Mouse (Mus musculus) forebrain, embryonic 11.5 days (tissue): ENCODE results near the gene Bik. TPM values are rescaled to one million over a fixed set of nuclear protein-coding genes. Genes with fewer than 3 reads are reported as not detected.

Experiments
- ATAC-seq: fragments of 200-750 bp; cut with Nextera tagmentation; replicated peaks from 2 replicates; pipeline ENCODE4 v1.8.0; 2017; ENCODE audit warnings: moderate TSS enrichment; ENCODE audit not compliant: low FRiP score
- DNase-seq: peaks from one replicate; pipeline ENCODE4 v3.0.0-alpha.2; 2017; ENCODE audit warnings: low spot score
- H3K27ac ChIP-seq: fragments of 300-500 bp; sonication (generic); 2 replicates; pipeline ENCODE4 v1.5.1; 2014; ENCODE audit warnings: low read depth, low read length
- H3K27me3 ChIP-seq: fragments of 300-500 bp; sonication (generic); 2 replicates; pipeline ENCODE4 v1.6.1; 2014; ENCODE audit warnings: mild to moderate bottlenecking, low read length, mixed read lengths; ENCODE audit not compliant: control insufficient read depth, insufficient read depth
- H3K36me3 ChIP-seq: fragments of 300-500 bp; sonication (generic); 2 replicates; pipeline ENCODE4 v1.6.1; 2014; ENCODE audit warnings: mild to moderate bottlenecking, low read length, moderate library complexity, mixed read lengths; ENCODE audit not compliant: control insufficient read depth, insufficient read depth
- H3K4me1 ChIP-seq: fragments of 300-500 bp; sonication (generic); replicated peaks from 2 replicates; pipeline ENCODE4 v1.6.1; 2014; ENCODE audit warnings: low read length, mixed read lengths; ENCODE audit not compliant: control insufficient read depth, insufficient read depth
- H3K4me2 ChIP-seq: fragments of 300-500 bp; sonication (generic); 2 replicates; pipeline ENCODE4 v1.6.1; 2014; ENCODE audit warnings: low read depth, mild to moderate bottlenecking, low read length, moderate library complexity, mixed read lengths; ENCODE audit not compliant: severe bottlenecking
- H3K4me3 ChIP-seq: fragments of 300-500 bp; sonication (generic); 2 replicates; pipeline ENCODE4 v1.5.1; 2014; ENCODE audit warnings: low read depth, low read length
- H3K9ac ChIP-seq: fragments of 300-500 bp; sonication (generic); 2 replicates; pipeline ENCODE4 v1.6.1; 2014; ENCODE audit warnings: low read length
- H3K9me3 ChIP-seq: fragments of 300-500 bp; sonication (generic); 2 replicates; pipeline ENCODE4 v1.6.1; 2016; ENCODE audit warnings: low read length, mixed read lengths; ENCODE audit not compliant: control insufficient read depth
- WGBS: fragments of 180-500 bp; shearing (Covaris S2); extraction: QIAGEN DNeasy Blood & Tissue Kit; methylation state at CpG from one replicate; pipeline ENCODE4 v1.1.7; 2014; 5-methylcytosine and 5-hydroxymethylcytosine counted together
- polyA plus RNA-seq: library from polyadenylated mRNA; unstranded; fragments of >200 nt; fragmentation: Nextera tagmentation; extraction: Ambion mirVana; gene quantifications from 2 replicates; pipeline ENCODE4 v1.2.1, GENCODE M21; 2014

The Bik gene
- polyA plus RNA-seq, result 2.3 and 2.5 TPM in 2 replicates

GRCm38 (mm10) chr15:83526424-83527091 lies at the start of gene Bik:
Bik (plus strand) TSS chr15:83526862.
- Histone ChIP-seq H3K36me3 (no peaks in the 10 kb centered on the region), H3K27ac (no peak within 1 kb of the TSS), H3K9ac (peak within 1 kb of the TSS; percentile 55), H3K4me1 (peaks cover 11% of the 10 kb centered on the region; the same call in 1 of the 2 replicates), H3K4me2 (peak within 1 kb of the TSS; percentile 96), H3K9me3 (no peaks in the 10 kb centered on the region), H3K27me3 (peaks cover 29% of the 10 kb centered on the region), H3K4me3 (peak within 1 kb of the TSS; percentile 54)
- WGBS, result under 1% methylated on average over 44 of the region's 45 CpGs
- peak; percentile 85 for DNase-seq
- ATAC-seq, result peak; percentile 67

DNA sequence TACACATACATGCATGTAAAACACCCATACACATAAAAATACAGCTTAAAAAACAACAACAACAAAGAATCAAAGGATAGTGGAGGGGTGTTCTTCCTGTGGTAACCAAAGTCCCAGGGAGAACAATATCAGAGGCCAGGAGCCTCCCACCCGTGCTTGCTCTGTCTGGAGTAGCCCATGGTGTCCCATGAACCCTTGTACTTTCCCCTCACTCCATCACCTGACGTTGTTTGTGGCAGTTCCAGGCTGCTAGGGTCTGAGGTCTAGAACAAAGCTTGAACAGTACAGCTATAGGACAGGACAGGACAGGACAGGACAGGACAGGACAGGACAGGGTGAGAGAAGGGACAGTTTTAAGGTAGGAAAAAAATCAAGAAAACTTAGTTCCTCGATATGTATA lies 48.6 kb upstream of the Bik start:
- no peaks in the 10 kb centered on the region for H3K4me1 ChIP-seq

DNA sequence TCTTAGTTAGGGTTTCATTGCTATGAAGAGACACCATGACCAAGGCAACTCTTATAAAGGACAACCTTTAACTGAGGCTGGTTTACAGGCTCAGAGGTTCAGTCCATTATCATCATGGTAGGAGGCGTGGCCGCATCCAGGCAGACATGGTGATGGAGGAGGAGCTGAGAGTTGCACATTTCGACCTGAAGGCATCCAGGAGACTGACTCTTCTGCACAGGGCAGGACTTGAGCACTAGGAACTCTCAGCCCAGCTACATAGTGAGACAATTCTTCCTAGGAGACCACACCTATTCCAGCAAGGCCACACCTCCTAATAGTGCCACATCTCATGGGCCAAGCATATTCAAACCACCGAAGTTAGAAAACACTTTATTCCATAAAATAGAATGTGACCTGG lies 46.8 kb upstream of the Bik start:
- ATAC-seq (no peak), DNase-seq (no peak)
- no peaks in the 10 kb centered on the region for H3K9me3 ChIP-seq
- no peaks in the 10 kb centered on the region for H3K27me3 ChIP-seq
- H3K27ac ChIP-seq, result no peak overlapping the region
- H3K9ac ChIP-seq, result no peak overlapping the region
- H3K36me3 ChIP-seq, result 0 out of 2 replicates have a peak, but pooled peaks cover 2% of the 10 kb centered on the region
- H3K4me3 ChIP-seq, result no peak overlapping the region
- H3K4me1 ChIP-seq, result no peaks in the 10 kb centered on the region
- H3K4me2 ChIP-seq, result no peak overlapping the region
- 85% methylated on average over 4 of the region's 4 CpGs for WGBS

More for the DNA sequence above, 48.6 kb upstream of the Bik start:
- 70% methylated on average over 3 of the region's 3 CpGs for WGBS
- Histone ChIP-seq H3K9ac (no peak overlapping the region), H3K9me3 (no peaks in the 10 kb centered on the region), H3K36me3 (no peaks in the 10 kb centered on the region), H3K4me2 (no peak overlapping the region), H3K27ac (no peak overlapping the region), H3K4me3 (no peak overlapping the region), H3K27me3 (no peaks in the 10 kb centered on the region)
- DNase-seq, result no peak
- no peak for ATAC-seq

DNA sequence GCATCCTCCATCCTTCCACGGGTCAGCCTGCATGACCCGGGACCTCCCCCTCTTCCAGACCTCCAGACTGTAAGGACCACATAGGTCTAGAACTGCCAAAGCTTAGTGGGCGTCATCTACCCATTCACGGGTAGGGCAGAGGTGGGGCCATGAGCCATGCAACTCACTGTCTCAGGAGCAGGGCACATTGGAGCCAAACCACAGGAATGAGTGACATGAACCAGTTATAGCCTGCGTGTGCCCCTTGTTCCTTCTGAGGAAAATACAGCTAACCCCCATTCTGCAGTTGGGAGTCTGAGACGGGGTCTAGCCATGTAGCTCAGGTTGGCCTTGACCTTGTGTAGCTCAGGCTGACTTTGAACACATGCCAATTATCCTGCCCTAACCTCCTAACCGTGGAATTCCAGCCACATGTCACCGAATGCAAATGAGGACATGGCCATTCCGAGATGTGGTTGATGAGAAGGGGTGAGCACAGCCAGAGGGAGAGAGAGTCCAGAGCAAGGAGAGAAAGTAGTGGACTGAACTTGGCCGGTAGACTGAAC lies 45.4 kb upstream of the Bik start:
- Histone ChIP-seq H3K27ac (no peak overlapping the region), H3K4me3 (no peak overlapping the region), H3K27me3 (no peaks in the 10 kb centered on the region), H3K9me3 (no peaks in the 10 kb centered on the region), H3K36me3 (0 out of 2 replicates have a peak, but pooled peaks cover 2% of the 10 kb centered on the region), H3K4me2 (no peak overlapping the region), H3K4me1 (no peaks in the 10 kb centered on the region), H3K9ac (no peak overlapping the region)
- DNase-seq, result no peak
- 77% methylated on average over 10 of the region's 10 CpGs for WGBS
- no peak for ATAC-seq

DNA sequence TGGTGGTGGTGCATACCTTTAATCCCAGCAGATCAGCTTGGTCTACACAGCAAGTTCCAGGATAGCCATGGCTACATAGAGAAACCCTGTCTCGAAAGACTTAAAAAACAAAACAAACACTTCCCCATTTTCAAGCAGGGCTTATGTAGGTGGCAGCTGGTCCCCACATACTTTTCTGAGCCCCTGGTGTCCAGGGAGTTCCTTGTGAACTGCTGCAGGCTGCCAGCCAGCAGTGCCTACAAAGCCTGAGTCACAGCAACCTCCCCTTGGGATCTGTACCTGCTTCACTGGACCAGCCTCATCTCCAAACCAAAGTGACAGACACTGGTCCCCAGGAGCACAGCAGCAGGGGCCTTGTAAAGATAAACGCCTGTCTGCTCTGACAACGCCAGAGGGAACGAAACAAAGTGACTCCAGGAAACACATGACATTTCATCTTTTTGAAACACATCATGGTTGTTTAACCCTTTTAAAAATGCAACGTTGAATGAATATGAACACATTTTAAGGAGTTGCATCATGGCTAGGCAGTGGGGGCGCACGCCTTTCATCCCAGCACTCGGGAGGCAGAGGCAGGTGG lies 43.9 kb upstream of the Bik start:
- DNase-seq, result no peak
- H3K27me3 ChIP-seq, result no peaks in the 10 kb centered on the region
- 86% methylated on average over 8 of the region's 8 CpGs for WGBS
- H3K4me1 ChIP-seq, result no peaks in the 10 kb centered on the region
- no peak overlapping the region for H3K4me3 ChIP-seq
- H3K27ac ChIP-seq, result no peak overlapping the region
- 0 out of 2 replicates have a peak, but pooled peaks cover 2% of the 10 kb centered on the region for H3K36me3 ChIP-seq
- no peak for ATAC-seq
- no peaks in the 10 kb centered on the region for H3K9me3 ChIP-seq
- no peak overlapping the region for H3K4me2 ChIP-seq
- H3K9ac ChIP-seq, result no peak overlapping the region

DNA sequence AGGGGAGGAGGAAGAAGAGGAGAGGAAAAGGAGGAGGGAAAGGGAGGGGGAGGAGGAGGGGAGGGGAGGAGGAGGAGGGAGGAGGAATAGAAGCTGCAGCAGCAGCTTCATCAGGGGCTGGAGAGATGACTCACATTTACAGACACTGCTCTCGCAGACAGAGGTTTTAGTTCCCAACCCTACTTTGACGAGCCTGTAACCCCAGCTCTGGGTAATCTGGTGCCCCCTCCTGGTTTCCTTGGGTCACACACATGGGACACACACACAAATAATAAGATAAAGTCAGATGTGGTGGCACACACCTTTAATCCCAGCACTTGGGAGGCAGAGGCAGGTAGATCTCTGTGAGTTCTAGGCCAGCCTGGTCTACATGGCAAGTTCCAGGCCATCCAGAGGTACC lies 43.2 kb upstream of the Bik start:
- no peak for DNase-seq
- no peaks in the 10 kb centered on the region for H3K4me1 ChIP-seq
- no peak overlapping the region for H3K27ac ChIP-seq
- H3K9ac ChIP-seq, result no peak overlapping the region
- H3K9me3 ChIP-seq, result no peaks in the 10 kb centered on the region
- WGBS, result 42% methylated on average over 2 of the region's 2 CpGs
- H3K4me3 ChIP-seq, result no peak overlapping the region
- H3K36me3 ChIP-seq, result 0 out of 2 replicates have a peak, but pooled peaks cover 2% of the 10 kb centered on the region
- no peak for ATAC-seq
- no peak overlapping the region for H3K4me2 ChIP-seq
- no peaks in the 10 kb centered on the region for H3K27me3 ChIP-seq

DNA sequence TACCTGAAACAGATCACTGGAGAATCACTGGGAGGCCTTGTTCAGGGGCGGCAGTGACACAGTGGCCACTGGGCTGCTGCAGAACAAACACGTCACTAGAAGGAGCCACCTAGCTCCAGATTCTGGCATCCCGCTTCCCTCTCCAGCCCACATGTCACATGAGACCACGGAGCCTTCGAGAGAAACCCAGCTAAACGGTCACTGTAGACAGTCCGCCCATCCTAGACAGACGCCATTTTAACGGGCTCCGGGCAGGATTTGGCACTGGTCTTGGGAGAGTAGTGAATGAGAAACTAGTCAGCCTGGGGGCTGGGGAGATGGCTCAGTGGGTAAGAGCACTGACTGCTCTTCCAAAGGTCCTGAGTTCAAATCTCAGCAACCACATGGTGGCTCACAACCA lies 42.4 kb upstream of the Bik start:
- ATAC-seq (no peak), DNase-seq (no peak)
- H3K4me2 ChIP-seq, result no peak overlapping the region
- no peak overlapping the region for H3K27ac ChIP-seq
- H3K9ac ChIP-seq, result no peak overlapping the region
- no peaks in the 10 kb centered on the region for H3K9me3 ChIP-seq
- H3K36me3 ChIP-seq, result 0 out of 2 replicates have a peak, but pooled peaks cover 2% of the 10 kb centered on the region
- no peak overlapping the region for H3K4me3 ChIP-seq
- 89% methylated on average over 10 of the region's 10 CpGs for WGBS
- no peaks in the 10 kb centered on the region for H3K27me3 ChIP-seq
- no peaks in the 10 kb centered on the region for H3K4me1 ChIP-seq

DNA sequence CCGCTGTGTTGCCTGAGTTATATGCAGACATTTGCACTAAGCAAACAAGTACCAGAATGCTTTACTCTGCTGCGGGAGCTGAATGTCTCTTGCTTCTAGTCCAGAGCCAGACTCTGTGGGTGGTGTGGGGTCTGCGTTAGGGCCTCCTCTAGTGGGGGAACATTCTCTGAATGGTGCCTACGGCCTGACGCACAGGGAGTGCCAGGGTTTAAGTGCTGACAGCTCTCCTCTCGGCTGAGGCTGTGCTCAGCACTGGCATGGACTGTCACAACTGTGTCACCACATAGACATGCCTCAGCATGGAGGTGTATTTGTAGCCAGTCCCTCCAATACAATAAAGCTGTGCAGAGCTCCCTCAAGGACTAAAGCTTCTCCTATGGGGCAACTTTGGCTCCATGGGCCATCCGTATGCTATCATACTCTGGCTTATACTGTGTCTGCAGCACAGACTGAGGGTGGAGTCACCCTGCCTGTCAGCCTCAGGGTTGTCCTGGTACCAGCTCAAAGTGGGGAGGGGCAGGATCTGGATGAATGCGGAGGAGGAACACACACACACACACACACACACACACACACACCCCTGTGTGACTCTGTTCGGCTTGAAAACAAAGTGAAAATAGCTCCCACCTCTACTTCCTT lies 39.1 kb upstream of the Bik start:
- H3K36me3 ChIP-seq, result 0 out of 2 replicates have a peak, but pooled peaks cover 2% of the 10 kb centered on the region
- no peak overlapping the region for H3K27ac ChIP-seq
- H3K4me2 ChIP-seq, result no peak overlapping the region
- H3K9me3 ChIP-seq, result no peaks in the 10 kb centered on the region
- 75% methylated on average over 9 of the region's 9 CpGs for WGBS
- no peak overlapping the region for H3K4me3 ChIP-seq
- no peak overlapping the region for H3K9ac ChIP-seq
- DNase-seq, result no peak
- H3K4me1 ChIP-seq, result no peaks in the 10 kb centered on the region
- no peak for ATAC-seq
- H3K27me3 ChIP-seq, result no peaks in the 10 kb centered on the region
